Mouse (Mus musculus) embryonic facial prominence, embryonic 12.5 days (tissue): ENCODE data around the gene Tubgcp5. TPM values are rescaled to one million over a fixed set of nuclear protein-coding genes. Genes with fewer than 3 reads are reported as not detected.
A peak's percentile ranks its signal among the peaks of the same experiment; 100 is the strongest.

Experiments
- ATAC-seq: fragments of 200-750 bp; cut with Nextera tagmentation; 2 replicates; pipeline ENCODE4 v1.8.0; 2017; ENCODE audit not compliant: insufficient number of reproducible peaks, insufficient read depth, low FRiP score, low TSS enrichment
- H3K27ac ChIP-seq: fragments of 300-500 bp; sonication (generic); 2 replicates; pipeline ENCODE4 v1.5.1; 2016; ENCODE audit warnings: mild to moderate bottlenecking
- H3K27me3 ChIP-seq: fragments of 300-500 bp; sonication (generic); 2 replicates; pipeline ENCODE4 v1.6.1; 2016; ENCODE audit warnings: mild to moderate bottlenecking, moderate library complexity
- H3K36me3 ChIP-seq: fragments of 300-500 bp; sonication (generic); 2 replicates; pipeline ENCODE4 v1.6.1; 2016; ENCODE audit warnings: mild to moderate bottlenecking
- H3K4me1 ChIP-seq: fragments of 300-500 bp; sonication (generic); 2 replicates; pipeline ENCODE4 v1.6.1; 2016
- H3K4me2 ChIP-seq: fragments of 300-500 bp; sonication (generic); replicated peaks from 2 replicates; pipeline ENCODE4 v1.6.1; 2016; ENCODE audit warnings: mild to moderate bottlenecking, moderate library complexity
- H3K4me3 ChIP-seq: fragments of 300-500 bp; sonication (generic); 2 replicates; pipeline ENCODE4 v1.5.1; 2016; ENCODE audit warnings: mild to moderate bottlenecking
- H3K9ac ChIP-seq: fragments of 300-500 bp; sonication (generic); 2 replicates; pipeline ENCODE4 v1.6.1; 2016; ENCODE audit warnings: mild to moderate bottlenecking, moderate library complexity
- H3K9me3 ChIP-seq: fragments of 300-500 bp; sonication (generic); 2 replicates; pipeline ENCODE4 v1.6.1; 2016; ENCODE audit warnings: mild to moderate bottlenecking, moderate library complexity
- WGBS: fragments of 180-500 bp; shearing (Covaris S2); methylation state at CpG from one replicate; pipeline ENCODE4 v1.1.7; 2016; 5-methylcytosine and 5-hydroxymethylcytosine counted together
- polyA plus RNA-seq: library from polyadenylated mRNA; unstranded; fragments of >200 nt; fragmentation: Nextera tagmentation; extraction: Ambion mirVana; gene quantifications from 2 replicates; pipeline ENCODE4 v1.2.1, GENCODE M21; 2016

Gene Tubgcp5
- polyA plus RNA-seq, 1 experiment from 2014 or later = 44.3 TPM

- H3K4me3 ChIP-seq = no peak overlapping the region
- H3K36me3 ChIP-seq = no peaks in the 10 kb centered on the region
- ATAC-seq = 0 out of 2 replicates have a peak, but pooled peaks have one; percentile 15
- no peak overlapping the region for H3K4me2 ChIP-seq
- WGBS = 76% methylated on average over 3 of the region's 3 CpGs
- no peak overlapping the region for H3K9ac ChIP-seq
- H3K4me1 ChIP-seq = peaks cover 22% of the 10 kb centered on the region
- no peaks in the 10 kb centered on the region for H3K27me3 ChIP-seq
- H3K27ac ChIP-seq = no peak overlapping the region
- no peaks in the 10 kb centered on the region for H3K9me3 ChIP-seq
Measured at GRCm38 (mm10) chr7:55855597-55855996, 61.6 kb downstream of the Tubgcp5 start.

DNA sequence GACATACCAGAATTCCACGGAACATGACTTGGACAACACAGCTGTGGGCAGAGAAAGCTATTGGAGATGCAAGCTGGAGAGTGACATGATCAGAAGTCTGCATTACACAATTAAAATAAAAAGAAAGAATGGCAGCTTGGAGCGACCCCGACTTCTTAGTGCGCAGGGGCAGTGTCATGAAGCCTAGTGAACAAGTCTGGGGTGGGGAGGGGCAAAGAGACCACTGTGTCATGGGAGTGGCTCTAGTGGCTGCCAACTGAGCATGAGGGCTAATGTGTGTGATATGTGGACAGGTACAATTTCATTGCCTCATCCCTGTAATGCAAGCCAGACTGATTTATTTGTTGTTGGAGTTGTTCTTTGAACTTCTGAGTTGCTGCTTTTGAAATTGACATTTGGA is 62.8 kb downstream of the Tubgcp5 start:
- no peak overlapping the region for H3K9ac ChIP-seq
- H3K4me3 ChIP-seq = no peak overlapping the region
- H3K27me3 ChIP-seq = no peaks in the 10 kb centered on the region
- H3K4me2 ChIP-seq = no peak overlapping the region
- peaks cover 11% of the 10 kb centered on the region for H3K4me1 ChIP-seq
- no peaks in the 10 kb centered on the region for H3K9me3 ChIP-seq
- ATAC-seq = no peak
- 97% methylated on average over 4 of the region's 4 CpGs for WGBS
- H3K36me3 ChIP-seq = no peaks in the 10 kb centered on the region
- no peak overlapping the region for H3K27ac ChIP-seq

- Histone ChIP-seq H3K9me3 (no peaks in the 10 kb centered on the region), H3K4me2 (no peak overlapping the region), H3K27ac (no peak overlapping the region), H3K9ac (no peak overlapping the region), H3K4me1 (peaks cover 10% of the 10 kb centered on the region), H3K36me3 (no peaks in the 10 kb centered on the region), H3K27me3 (no peaks in the 10 kb centered on the region), H3K4me3 (no peak overlapping the region)
- WGBS = 89% methylated on average over 2 of the region's 2 CpGs
- ATAC-seq = no peak
Measured at GRCm38 (mm10) chr7:55857729-55858128, 63.8 kb downstream of the Tubgcp5 start.

GRCm38 (mm10) chr7:55858836-55859517 is 65.0 kb downstream of the Tubgcp5 start:
- no peak overlapping the region for H3K27ac ChIP-seq
- WGBS = 87% methylated on average over 3 of the region's 3 CpGs
- no peak overlapping the region for H3K4me3 ChIP-seq

DNA sequence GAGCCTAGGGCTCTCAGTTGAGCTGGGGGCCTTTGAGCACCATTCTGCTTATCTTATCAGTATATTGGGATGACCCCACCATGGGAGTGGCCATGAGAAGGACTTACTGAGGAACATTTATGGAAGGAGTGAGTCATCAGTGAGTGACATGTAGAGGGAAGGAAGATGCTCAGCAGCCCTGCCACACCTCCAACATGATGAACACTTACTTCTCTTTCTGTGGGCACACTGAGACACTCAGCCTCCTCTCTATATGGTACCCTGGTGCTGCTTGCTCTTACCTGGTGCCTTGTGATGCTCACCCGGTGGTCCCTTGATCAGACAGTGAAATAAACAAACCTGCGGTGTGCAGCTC is 65.5 kb downstream of the Tubgcp5 start:
- Histone ChIP-seq H3K4me3 (no peak overlapping the region), H3K4me2 (no peak overlapping the region), H3K9ac (no peak overlapping the region), H3K27ac (no peak overlapping the region), H3K36me3 (no peaks in the 10 kb centered on the region), H3K9me3 (no peaks in the 10 kb centered on the region), H3K27me3 (no peaks in the 10 kb centered on the region), H3K4me1 (peaks cover 10% of the 10 kb centered on the region)
- no peak for ATAC-seq
- WGBS = 86% methylated on average over 2 of the region's 2 CpGs

More at GRCm38 (mm10) chr7:55858836-55859517, 65.0 kb downstream of the Tubgcp5 start:
- Histone ChIP-seq H3K27me3 (no peaks in the 10 kb centered on the region), H3K9me3 (no peaks in the 10 kb centered on the region), H3K4me2 (no peak overlapping the region), H3K4me1 (peaks cover 10% of the 10 kb centered on the region), H3K9ac (no peak overlapping the region), H3K36me3 (no peaks in the 10 kb centered on the region)
- ATAC-seq = no peak

DNA sequence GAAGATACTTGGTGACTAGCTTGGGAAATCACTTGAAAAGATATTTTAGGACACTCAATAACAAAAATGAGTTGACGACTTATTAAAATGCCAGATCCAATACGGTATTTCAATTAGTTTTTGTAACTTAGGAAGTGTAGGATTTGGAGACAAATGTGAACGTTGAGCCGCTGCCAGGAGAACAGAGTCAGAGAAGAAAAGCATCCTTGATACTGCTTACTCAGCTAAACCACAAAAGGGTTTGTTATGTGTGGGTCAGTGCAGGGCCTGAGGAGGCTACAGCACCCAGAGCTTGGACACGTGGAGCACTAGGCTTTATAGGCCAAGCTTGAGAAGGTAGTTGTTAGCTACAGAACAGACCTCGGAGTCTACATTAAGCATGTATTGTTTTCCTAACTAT is 66.0 kb downstream of the Tubgcp5 start:
- H3K27ac ChIP-seq = no peak overlapping the region
- ATAC-seq = no peak
- no peak overlapping the region for H3K9ac ChIP-seq
- H3K4me2 ChIP-seq = no peak overlapping the region
- peaks cover 10% of the 10 kb centered on the region for H3K4me1 ChIP-seq
- 90% methylated on average over 6 of the region's 6 CpGs for WGBS
- no peaks in the 10 kb centered on the region for H3K27me3 ChIP-seq
- H3K4me3 ChIP-seq = no peak overlapping the region
- no peaks in the 10 kb centered on the region for H3K9me3 ChIP-seq
- no peaks in the 10 kb centered on the region for H3K36me3 ChIP-seq

GRCm38 (mm10) chr7:55861175-55861574 is 67.2 kb downstream of the Tubgcp5 start:
- H3K27me3 ChIP-seq = no peaks in the 10 kb centered on the region
- 90% methylated on average over 4 of the region's 4 CpGs for WGBS
- no peak overlapping the region for H3K9ac ChIP-seq
- H3K4me3 ChIP-seq = no peak overlapping the region
- no peaks in the 10 kb centered on the region for H3K9me3 ChIP-seq
- H3K36me3 ChIP-seq = no peaks in the 10 kb centered on the region
- no peak overlapping the region for H3K27ac ChIP-seq
- no peaks in the 10 kb centered on the region for H3K4me1 ChIP-seq
- H3K4me2 ChIP-seq = no peak overlapping the region
- ATAC-seq = no peak

DNA sequence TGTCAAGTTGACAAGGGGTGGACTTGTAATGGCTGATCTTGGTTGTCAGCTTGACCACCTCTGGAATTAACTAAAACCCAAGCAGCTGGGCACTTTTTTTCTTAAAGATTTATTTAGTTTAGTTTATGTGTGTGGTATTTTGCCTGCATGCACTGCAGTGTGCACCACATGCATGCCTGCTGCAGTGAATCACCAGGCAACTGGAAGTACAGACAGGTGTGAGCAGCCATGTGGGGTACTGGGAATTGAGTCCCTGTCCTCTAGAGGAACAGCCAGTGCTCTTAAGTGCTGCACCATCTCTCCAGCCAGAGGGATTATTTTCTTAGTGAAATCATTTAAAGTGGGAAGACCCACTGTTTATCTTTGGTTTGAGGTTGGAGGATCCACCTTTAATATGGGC is 71.1 kb downstream of the Tubgcp5 start:
- H3K36me3 ChIP-seq = no peaks in the 10 kb centered on the region
- no peaks in the 10 kb centered on the region for H3K27me3 ChIP-seq
- H3K9me3 ChIP-seq = no peaks in the 10 kb centered on the region
- ATAC-seq = no peak
- no peak overlapping the region for H3K27ac ChIP-seq
- H3K9ac ChIP-seq = no peak overlapping the region
- H3K4me1 ChIP-seq = no peaks in the 10 kb centered on the region
- no peak overlapping the region for H3K4me2 ChIP-seq
- H3K4me3 ChIP-seq = no peak overlapping the region

GRCm38 (mm10) chr7:55865750-55866416 is 71.9 kb downstream of the Tubgcp5 start:
- no peak overlapping the region for H3K27ac ChIP-seq
- H3K4me2 ChIP-seq = no peak overlapping the region
- H3K9me3 ChIP-seq = no peaks in the 10 kb centered on the region
- no peaks in the 10 kb centered on the region for H3K27me3 ChIP-seq
- H3K4me3 ChIP-seq = no peak overlapping the region
- no peak overlapping the region for H3K9ac ChIP-seq
- no peaks in the 10 kb centered on the region for H3K4me1 ChIP-seq
- no peaks in the 10 kb centered on the region for H3K36me3 ChIP-seq
- ATAC-seq = no peak
- WGBS = 82% methylated on average over 8 of the region's 8 CpGs

DNA sequence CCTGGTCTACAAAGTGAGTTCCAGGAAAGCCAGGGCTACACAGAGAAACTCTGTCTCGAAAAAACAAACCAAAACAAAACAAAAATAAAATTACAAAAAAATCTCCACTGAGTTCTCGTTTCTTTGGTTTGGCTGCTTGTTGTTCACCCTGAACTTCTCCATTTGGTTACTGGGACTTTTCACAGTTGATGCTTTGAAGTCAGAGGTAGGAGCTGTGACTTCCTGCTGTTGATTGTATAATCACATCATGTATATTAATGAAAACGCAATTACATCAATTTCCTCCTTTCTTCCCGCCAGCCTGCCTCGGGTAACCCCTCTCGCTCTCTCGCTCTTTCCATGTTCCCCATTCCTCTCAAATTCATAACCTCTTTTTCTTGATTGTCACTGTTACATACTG is 74.3 kb downstream of the Tubgcp5 start:
- H3K4me3 ChIP-seq = no peak overlapping the region
- H3K9me3 ChIP-seq = no peaks in the 10 kb centered on the region
- H3K4me2 ChIP-seq = no peak overlapping the region
- no peak overlapping the region for H3K9ac ChIP-seq
- H3K27ac ChIP-seq = no peak overlapping the region
- WGBS = 79% methylated on average over 7 of the region's 7 CpGs
- ATAC-seq = no peak
- no peaks in the 10 kb centered on the region for H3K4me1 ChIP-seq
- H3K36me3 ChIP-seq = peaks cover 6% of the 10 kb centered on the region
- H3K27me3 ChIP-seq = no peaks in the 10 kb centered on the region

DNA sequence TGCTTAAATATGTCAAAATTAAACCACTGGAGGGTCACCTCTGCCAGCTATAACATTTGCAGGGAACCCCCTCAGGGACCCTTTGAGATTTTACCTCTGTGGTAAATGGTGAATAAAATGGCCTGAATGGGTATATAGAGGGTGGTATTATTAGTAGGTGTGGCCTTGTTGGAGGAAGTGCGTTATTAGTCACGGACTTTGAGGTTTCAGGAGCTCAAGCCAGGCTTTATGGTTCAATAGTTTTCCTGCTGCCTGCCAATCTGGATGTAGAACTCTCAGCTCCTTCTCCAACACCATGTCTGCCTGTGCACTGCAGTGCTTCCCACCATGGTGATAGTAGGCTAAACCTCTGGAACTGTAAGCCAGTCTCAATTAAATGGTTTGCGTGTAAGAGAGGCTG is 75.3 kb downstream of the Tubgcp5 start:
- no peaks in the 10 kb centered on the region for H3K4me1 ChIP-seq
- H3K9me3 ChIP-seq = no peaks in the 10 kb centered on the region
- no peak overlapping the region for H3K4me2 ChIP-seq
- no peaks in the 10 kb centered on the region for H3K27me3 ChIP-seq
- H3K9ac ChIP-seq = no peak overlapping the region
- 75% methylated on average over 3 of the region's 3 CpGs for WGBS
- H3K36me3 ChIP-seq = peaks cover 14% of the 10 kb centered on the region
- H3K4me3 ChIP-seq = no peak overlapping the region
- no peak overlapping the region for H3K27ac ChIP-seq
- no peak for ATAC-seq

- 90% methylated on average over 6 of the region's 6 CpGs for WGBS
- no peak overlapping the region for H3K9ac ChIP-seq
- no peaks in the 10 kb centered on the region for H3K27me3 ChIP-seq
- no peaks in the 10 kb centered on the region for H3K9me3 ChIP-seq
- peaks cover 22% of the 10 kb centered on the region for H3K36me3 ChIP-seq
- no peaks in the 10 kb centered on the region for H3K4me1 ChIP-seq
- H3K4me2 ChIP-seq = no peak overlapping the region
- no peak overlapping the region for H3K4me3 ChIP-seq
- H3K27ac ChIP-seq = no peak overlapping the region
- ATAC-seq = no peak
Measured at GRCm38 (mm10) chr7:55870340-55871020, 76.5 kb downstream of the Tubgcp5 start.
